Mouse (Mus musculus) ES-Bruce4 (cell line): ENCODE measurements around the gene Nrsn2.

Experiments
- CTCF ChIP-seq: IDR thresholded peaks from one replicate; pipeline ENCODE4 v1.8.1; 2011; ENCODE audit warnings: low read depth, low read length
- EP300 ChIP-seq: IDR thresholded peaks from 2 replicates; pipeline ENCODE4 v1.6.1; 2011; ENCODE audit warnings: low read depth, low read length; ENCODE audit not compliant: insufficient read depth
- POLR2A ChIP-seq: IDR thresholded peaks from one replicate; pipeline ENCODE4 v1.8.1; 2011; ENCODE audit warnings: low read length; ENCODE audit not compliant: insufficient read depth

DNA sequence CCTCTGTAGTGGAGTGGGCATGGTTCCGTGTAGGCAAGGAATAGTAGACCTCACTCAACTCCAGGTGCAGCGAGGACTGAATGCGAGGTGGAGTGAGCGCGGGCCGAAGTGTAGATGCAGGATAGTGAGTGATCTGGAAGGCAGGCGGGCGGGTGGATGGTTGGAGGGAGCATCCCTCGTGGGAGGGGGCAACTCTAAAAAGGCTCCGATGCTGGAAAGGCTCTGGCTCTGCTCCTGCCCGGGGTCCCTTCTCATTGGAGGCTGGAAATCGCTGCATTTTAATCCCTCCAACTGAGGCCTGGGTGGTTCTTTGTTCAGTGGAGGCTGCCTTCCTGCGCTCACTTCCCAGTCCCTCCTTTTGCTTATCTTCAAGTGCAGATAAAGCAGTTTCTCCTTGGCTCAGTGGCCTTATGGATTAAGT lies 22.7 kb upstream of the Nrsn2 start:
- no peak for TF ChIP-seq CTCF
- TF ChIP-seq POLR2A = no peak
- TF ChIP-seq EP300 = no peak
